Comparison of ENCODE assay signal across 24 mouse cellular contexts in genomic region chr10:17284858-17285257, GRCm38 (mm10).
DNase-seq lines count a peak whose midpoint lies in the region; ATAC-seq and TF ChIP-seq lines count a peak whose summit lies in the region.
"Had no signal": no experiment of that assay in that cellular context is flagged by ENCODE, and none has a peak within 500 bp of the region (broad histone marks: within the 10 kb centered on the region; RNA-seq: fewer than 3 reads in every experiment).

No protein-coding gene starts in this region.

- WGBS in hindbrain, postnatal 0 days: 77% methylated on average over 5 of the region's 5 CpGs
- 87% methylated on average over 5 of the region's 5 CpGs for WGBS in hindbrain, embryonic 12.5 days
- WGBS in neural tube, embryonic 13.5 days: 64% methylated on average over 5 of the region's 5 CpGs

- no peak for TF ChIP-seq CTCF in hindbrain, postnatal 0 days (IDR thresholded peaks at IDR 0.05; ENCODE audit: low read depth)

- no peaks in the 10 kb centered on the region for H3K27me3 ChIP-seq in hindbrain, postnatal 0 days (ENCODE audit: insufficient read depth, low read length)
- no peaks in the 10 kb centered on the region for H3K27me3 ChIP-seq in hindbrain, embryonic 12.5 days
- H3K27me3 ChIP-seq in neural tube, embryonic 13.5 days: no peaks in the 10 kb centered on the region
- H3K27me3 ChIP-seq: CH12.LX; embryonic facial prominence, embryonic 12.5 days; forebrain, embryonic 13.5 days; Patski had no signal

- peak; percentile 25 for DNase-seq in heart, adult 11 months
- no peak for DNase-seq in heart, postnatal 25 days (ENCODE audit: low spot score)
- DNase-seq in hindbrain, postnatal 0 days (ENCODE audit: low spot score): peak; percentile 11
- DNase-seq in neural tube, embryonic 10.5 days (ENCODE audit: extremely low spot score, low spot score): no peak
- no peak for DNase-seq in kidney, adult 11 months
- DNase-seq: adrenal gland, adult 8-10 months; adrenal gland, postnatal 14 days; adrenal gland, postnatal 36 days; B cell, adult 2 months; cerebellum, adult 11-12 months; cerebellum, adult 2 months; cerebellum, adult 9-10 months; cerebellum, postnatal 10 days; cerebellum, postnatal 25 days had no signal

- H3K4me3 ChIP-seq in hindbrain, postnatal 0 days (ENCODE audit: low read length): no peak overlapping the region
- no peak overlapping the region for H3K4me3 ChIP-seq in hindbrain, embryonic 12.5 days
- no peak overlapping the region for H3K4me3 ChIP-seq in neural tube, embryonic 13.5 days
- H3K4me3 ChIP-seq: embryonic facial prominence, embryonic 10.5 days; embryonic facial prominence, embryonic 12.5 days; forebrain, embryonic 13.5 days had no signal

- ATAC-seq in hindbrain, postnatal 0 days: no peak
- ATAC-seq in hindbrain, embryonic 12.5 days (ENCODE audit: low FRiP score): no peak
- ATAC-seq in neural tube, embryonic 13.5 days (ENCODE audit: low read depth): peak; percentile 77
- ATAC-seq: activated CD4-positive, CD25-positive, alpha-beta regulatory T cell, adult 4 months; CD4-positive, CD25-positive, alpha-beta regulatory T cell, adult 4 months; forebrain, embryonic 13.5 days; Patski had no signal

- no peak overlapping the region for H3K27ac ChIP-seq in hindbrain, postnatal 0 days
- no peak overlapping the region for H3K27ac ChIP-seq in hindbrain, embryonic 12.5 days
- H3K27ac ChIP-seq in neural tube, embryonic 13.5 days (replicated peaks): no peak overlapping the region
- H3K27ac ChIP-seq: embryonic facial prominence, embryonic 10.5 days; embryonic facial prominence, embryonic 12.5 days; forebrain, embryonic 13.5 days had no signal

- intact Hi-C loops in heart, postnatal 25 days (cut with DNase I): no loop called here

- H3K4me2 ChIP-seq in hindbrain, postnatal 0 days (ENCODE audit: low read depth, low read length): no peak overlapping the region
- H3K4me2 ChIP-seq in hindbrain, embryonic 12.5 days (replicated peaks): no peak overlapping the region
- H3K4me2 ChIP-seq in neural tube, embryonic 13.5 days: no peak overlapping the region
- H3K4me2 ChIP-seq: embryonic facial prominence, embryonic 12.5 days; forebrain, embryonic 13.5 days had no signal

- 0 out of 2 replicates have a peak, but pooled peaks cover 2% of the 10 kb centered on the region for H3K9me3 ChIP-seq in hindbrain, postnatal 0 days (ENCODE audit: low read length)
- no peaks in the 10 kb centered on the region for H3K9me3 ChIP-seq in hindbrain, embryonic 12.5 days (replicated peaks)
- H3K9me3 ChIP-seq in neural tube, embryonic 13.5 days: no peaks in the 10 kb centered on the region
- H3K9me3 ChIP-seq: embryonic facial prominence, embryonic 10.5 days; embryonic facial prominence, embryonic 12.5 days; forebrain, embryonic 13.5 days; G1E had no signal

- no peaks in the 10 kb centered on the region for H3K4me1 ChIP-seq in hindbrain, postnatal 0 days (ENCODE audit: insufficient read depth, low read length)
- H3K4me1 ChIP-seq in hindbrain, embryonic 12.5 days: peaks cover 5% of the 10 kb centered on the region
- 0 out of 2 replicates have a peak, but pooled peaks cover 6% of the 10 kb centered on the region for H3K4me1 ChIP-seq in neural tube, embryonic 13.5 days (replicated peaks)
- H3K4me1 ChIP-seq: embryonic facial prominence, embryonic 12.5 days; forebrain, embryonic 13.5 days had no signal

- no peaks in the 10 kb centered on the region for H3K36me3 ChIP-seq in hindbrain, postnatal 0 days (ENCODE audit: insufficient read depth, low read length)
- no peaks in the 10 kb centered on the region for H3K36me3 ChIP-seq in hindbrain, embryonic 12.5 days
- no peaks in the 10 kb centered on the region for H3K36me3 ChIP-seq in neural tube, embryonic 13.5 days
- H3K36me3 ChIP-seq: embryonic facial prominence, embryonic 10.5 days; embryonic facial prominence, embryonic 12.5 days; G1E had no signal

- no peak overlapping the region for H3K9ac ChIP-seq in hindbrain, postnatal 0 days (replicated peaks; ENCODE audit: low read length)
- H3K9ac ChIP-seq in hindbrain, embryonic 12.5 days: no peak overlapping the region
- H3K9ac ChIP-seq in neural tube, embryonic 13.5 days: no peak overlapping the region
- H3K9ac ChIP-seq: embryonic facial prominence, embryonic 12.5 days; forebrain, embryonic 13.5 days had no signal

Comparison
In these comparisons a context has a peak if more than half of its experiments do, and no peak if none do; other contexts are left out.
1. DNase-seq: peak in heart, adult 11 months (single experiment) and hindbrain, postnatal 0 days (single experiment); none in heart, postnatal 25 days (single experiment), neural tube, embryonic 10.5 days (single experiment) and kidney, adult 11 months (single experiment).